Mouse (Mus musculus) stomach, postnatal 0 days (tissue): ENCODE results near the gene Nop14. TPM values are rescaled to one million over a fixed set of nuclear protein-coding genes. Genes with fewer than 3 reads are reported as not detected.

Experiments used
- ATAC-seq: fragments of 200-750 bp; cut with Nextera tagmentation; 2 replicates; pipeline ENCODE4 v1.8.0; 2017; ENCODE audit not compliant: low FRiP score, low TSS enrichment
- DNase-seq: peaks from one replicate; pipeline ENCODE4 v3.0.0-alpha.2; 2016; ENCODE audit warnings: low spot score
- H3K27ac ChIP-seq: fragments of 300-500 bp; sonication (generic); replicated peaks from 2 replicates; pipeline ENCODE4 v1.5.1; 2014; ENCODE audit warnings: mild to moderate bottlenecking, control low read depth
- H3K27me3 ChIP-seq: fragments of 300-500 bp; sonication (generic); 2 replicates; pipeline ENCODE4 v1.6.1; 2014; ENCODE audit warnings: low read length; ENCODE audit not compliant: control insufficient read depth, insufficient read depth
- H3K36me3 ChIP-seq: fragments of 300-500 bp; sonication (generic); 2 replicates; pipeline ENCODE4 v1.6.1; 2014; ENCODE audit warnings: low read length, mixed read lengths; ENCODE audit not compliant: control insufficient read depth, insufficient read depth
- H3K4me1 ChIP-seq: fragments of 300-500 bp; sonication (generic); replicated peaks from 2 replicates; pipeline ENCODE4 v1.6.1; 2014; ENCODE audit warnings: antibody characterized with exemption; ENCODE audit not compliant: control insufficient read depth, insufficient read depth
- H3K4me2 ChIP-seq: fragments of 300-500 bp; sonication (generic); replicated peaks from 2 replicates; pipeline ENCODE4 v1.6.1; 2014; ENCODE audit warnings: low read depth, mild to moderate bottlenecking, control low read depth, moderate library complexity
- H3K4me3 ChIP-seq: fragments of 300-500 bp; sonication (generic); 2 replicates; pipeline ENCODE4 v1.5.1; 2014; ENCODE audit warnings: low read depth, low read length, control low read depth
- H3K9ac ChIP-seq: fragments of 300-500 bp; sonication (generic); 2 replicates; pipeline ENCODE4 v1.6.1; 2014; ENCODE audit warnings: mild to moderate bottlenecking, low read length, control low read depth, mixed read lengths
- H3K9me3 ChIP-seq: fragments of 300-500 bp; sonication (generic); 2 replicates; pipeline ENCODE4 v1.6.1; 2016; ENCODE audit warnings: low read length; ENCODE audit not compliant: control insufficient read depth
- CTCF ChIP-seq: IDR thresholded peaks from 2 replicates; pipeline ENCODE4 v1.5.1; 2016; ENCODE audit warnings: antibody characterized with exemption, low read depth, mild to moderate bottlenecking, moderate library complexity
- EP300 ChIP-seq: optimal IDR thresholded peaks from 2 replicates; pipeline ENCODE3; 2016; ENCODE audit warnings: antibody characterized with exemption
- WGBS: fragments of 180-500 bp; shearing (Covaris S2); extraction: QIAGEN DNeasy Blood & Tissue Kit; methylation state at CpG from one replicate; pipeline ENCODE4 v1.1.7; 2014; 5-methylcytosine and 5-hydroxymethylcytosine counted together
- polyA plus RNA-seq: library from polyadenylated mRNA; unstranded; fragments of >200 nt; fragmentation: Nextera tagmentation; extraction: Ambion mirVana; gene quantifications from 2 replicates; pipeline ENCODE4 v1.2.1, GENCODE M21; 2015

Gene Nop14
- polyA plus RNA-seq, 1 experiment from 2014 or later: 14.2 TPM

- no peak for DNase-seq
- 58% methylated on average over 4 of the region's 4 CpGs for WGBS
- no peak for ATAC-seq
- Histone ChIP-seq H3K4me1 (no peaks in the 10 kb centered on the region), H3K4me3 (no peak overlapping the region), H3K4me2 (no peak overlapping the region), H3K27ac (no peak overlapping the region), H3K36me3 (no peaks in the 10 kb centered on the region), H3K9me3 (no peaks in the 10 kb centered on the region), H3K27me3 (no peaks in the 10 kb centered on the region), H3K9ac (no peak overlapping the region)
- no peak for TF ChIP-seq EP300
- no peak for TF ChIP-seq CTCF
Measured at GRCm38 (mm10) chr5:34590702-34591101, 69.2 kb downstream of the Nop14 start.

- no peak overlapping the region for H3K4me3 ChIP-seq
- ATAC-seq (no peak), DNase-seq (no peak)
- H3K4me1 ChIP-seq: no peaks in the 10 kb centered on the region
- H3K27me3 ChIP-seq: no peaks in the 10 kb centered on the region
- TF ChIP-seq CTCF: no peak
- TF ChIP-seq EP300: no peak
- 45% methylated on average over 5 of the region's 5 CpGs for WGBS
- no peak overlapping the region for H3K4me2 ChIP-seq
- no peak overlapping the region for H3K27ac ChIP-seq
- H3K9me3 ChIP-seq: no peaks in the 10 kb centered on the region
- no peak overlapping the region for H3K9ac ChIP-seq
- no peaks in the 10 kb centered on the region for H3K36me3 ChIP-seq
Measured at GRCm38 (mm10) chr5:34590059-34590458, 69.9 kb downstream of the Nop14 start.

Other genes starting within 250 kb of the Nop14 start
- 16.2 and 17.7 TPM in 2 replicates for gene Tnip2, start 146.2 kb downstream of the Nop14 start, polyA plus RNA-seq
- gene Sh3bp2, start 134.3 kb downstream of the Nop14 start, polyA plus RNA-seq: 4.2 and 4.9 TPM in 2 replicates
- 68.6 and 69.3 TPM in 2 replicates for gene Add1, start 86.5 kb downstream of the Nop14 start, polyA plus RNA-seq
- 57.4 and 62.0 TPM in 2 replicates for gene Mfsd10, start 22.9 kb downstream of the Nop14 start, polyA plus RNA-seq
- gene Grk4, start 231 bp upstream of the Nop14 start, polyA plus RNA-seq: 1.2 and 2.0 TPM in 2 replicates
- 3.0 and 3.5 TPM in 2 replicates for gene Htt, start 101.6 kb upstream of the Nop14 start, polyA plus RNA-seq
- 0.24 and 0.36 TPM in 2 replicates for gene Msantd1, start 247.9 kb upstream of the Nop14 start, polyA plus RNA-seq